Mouse (Mus musculus) erythroblast, embryonic 14.5 days (primary cell): ENCODE data around the gene Mkrn2.

Source experiments
- GATA1 ChIP-seq: IDR thresholded peaks from 2 replicates; pipeline ENCODE4 v1.6.1; 2012; ENCODE audit warnings: low read length, inconsistent platforms, mixed read lengths
- TAL1 ChIP-seq: IDR thresholded peaks from 3 replicates; pipeline ENCODE4 v1.6.1; 2012; ENCODE audit warnings: low read length, inconsistent platforms, mixed read lengths

GRCm38 (mm10) chr6:115666641-115667040 lies 64.9 kb downstream of the Mkrn2 start:
- TF ChIP-seq GATA1 (no peak), TAL1 (no peak)
